Comparison of ENCODE assay signal across 8 mouse cellular contexts in genomic region chr7:80687721-80688555, GRCm38 (mm10). TPM values are rescaled to one million over a fixed set of nuclear protein-coding genes. Genes with fewer than 3 reads are reported as not detected.
A peak's percentile ranks its signal among the peaks of the same experiment; 100 is the strongest.
DNase-seq lines count a peak whose midpoint lies in the region; ATAC-seq and TF ChIP-seq lines count a peak whose summit lies in the region.

No protein-coding gene starts in this region.

- peak overlapping the region; percentile 48 for H3K27ac ChIP-seq in CH12.LX (ENCODE audit: insufficient read depth, low read depth)
- H3K27ac ChIP-seq in forebrain, embryonic 15.5 days (replicated peaks): peak overlapping the region; percentile 96
- H3K27ac ChIP-seq in liver, embryonic 15.5 days (replicated peaks): peak overlapping the region; percentile 88
- H3K27ac ChIP-seq in neural tube, embryonic 11.5 days (ENCODE audit: low read depth, low read length): peak overlapping the region; percentile 95
- peak overlapping the region; percentile 90 for H3K27ac ChIP-seq in stomach, embryonic 15.5 days

- H3K4me1 ChIP-seq in CH12.LX (ENCODE audit: control insufficient read depth in 1 of 2, insufficient read depth in 2 of 2): peaks cover 0 to 14% of the 10 kb centered on the region in 2 experiments; a peak in 2 of 4 replicates
- H3K4me1 ChIP-seq in forebrain, embryonic 15.5 days: peaks cover 43% of the 10 kb centered on the region
- H3K4me1 ChIP-seq in liver, embryonic 15.5 days (replicated peaks): peaks cover 39% of the 10 kb centered on the region
- H3K4me1 ChIP-seq in neural tube, embryonic 11.5 days (ENCODE audit: control insufficient read depth, insufficient read depth, low read length): no peaks in the 10 kb centered on the region
- H3K4me1 ChIP-seq in stomach, embryonic 15.5 days: peaks cover 9% of the 10 kb centered on the region

- no peaks in the 10 kb centered on the region for H3K27me3 ChIP-seq in CH12.LX (replicated peaks)
- no peaks in the 10 kb centered on the region for H3K27me3 ChIP-seq in forebrain, embryonic 15.5 days
- no peaks in the 10 kb centered on the region for H3K27me3 ChIP-seq in liver, embryonic 15.5 days
- no peaks in the 10 kb centered on the region for H3K27me3 ChIP-seq in neural tube, embryonic 11.5 days (ENCODE audit: control insufficient read depth, insufficient read depth, low read length)
- H3K27me3 ChIP-seq in stomach, embryonic 15.5 days (replicated peaks): no peaks in the 10 kb centered on the region

- no peak; the same call in none of the 2 replicates for TF ChIP-seq RAD21 in CH12.LX (IDR thresholded peaks at IDR 0.05; ENCODE audit: low read depth, low read length)

- ATAC-seq in forebrain, embryonic 15.5 days (replicated peaks): peak; percentile 51
- no peak for ATAC-seq in liver, embryonic 15.5 days (ENCODE audit: insufficient read depth)
- peak; percentile 72 for ATAC-seq in neural tube, embryonic 11.5 days (ENCODE audit: insufficient read depth, low FRiP score, low TSS enrichment)
- peak; percentile 27; the same call in 1 of the 2 replicates for ATAC-seq in stomach, embryonic 15.5 days (ENCODE audit: insufficient read depth, low FRiP score, low read depth)

- H3K9me3 ChIP-seq in CH12.LX (replicated peaks; ENCODE audit: low read length): peaks cover 2% of the 10 kb centered on the region
- no peaks in the 10 kb centered on the region for H3K9me3 ChIP-seq in forebrain, embryonic 15.5 days
- no peaks in the 10 kb centered on the region for H3K9me3 ChIP-seq in liver, embryonic 15.5 days (replicated peaks)
- H3K9me3 ChIP-seq in neural tube, embryonic 11.5 days (ENCODE audit: control insufficient read depth, low read length): no peaks in the 10 kb centered on the region
- no peaks in the 10 kb centered on the region for H3K9me3 ChIP-seq in stomach, embryonic 15.5 days

- no peaks in the 10 kb centered on the region for H3K79me2 ChIP-seq in CH12.LX (replicated peaks; ENCODE audit: control insufficient read depth, extremely low read depth, insufficient read depth, poor library complexity, severe bottlenecking)

- peak overlapping the region; percentile 69 for H3K4me2 ChIP-seq in CH12.LX (ENCODE audit: insufficient read depth, low read depth, poor library complexity, severe bottlenecking)
- peak overlapping the region; percentile 61 for H3K4me2 ChIP-seq in forebrain, embryonic 15.5 days (replicated peaks)
- H3K4me2 ChIP-seq in liver, embryonic 15.5 days: peak overlapping the region; percentile 99
- peak overlapping the region; percentile 72 for H3K4me2 ChIP-seq in neural tube, embryonic 11.5 days (ENCODE audit: low read depth)
- peak overlapping the region; percentile 84 for H3K4me2 ChIP-seq in stomach, embryonic 15.5 days

- no peak for TF ChIP-seq EP300 in CH12.LX (IDR thresholded peaks at IDR 0.05; ENCODE audit: low read length)

- intact Hi-C loops in heart, postnatal 14 days (cut with DNase I): loop anchor here (2.0 to 10.0 kb wide), 3 partner anchors 27 to 303 kb away; partner anchors contain the start of gene Fes

- TF ChIP-seq CTCF in CH12.LX (conservative IDR thresholded peaks at IDR 0.05 in 1 of 2, IDR thresholded peaks at IDR 0.05 in 1 of 2; ENCODE audit: low read depth in 2 of 2, low read length in 2 of 2): peak in 1 of 2 experiments; percentile 29; a peak in 1 of 4 replicates

- peak overlapping the region; percentile 89 for H3K9ac ChIP-seq in CH12.LX (ENCODE audit: insufficient read depth, low read depth)
- H3K9ac ChIP-seq in forebrain, embryonic 15.5 days (replicated peaks): peak overlapping the region; percentile 96
- peak overlapping the region; percentile 86 for H3K9ac ChIP-seq in liver, embryonic 15.5 days
- peak overlapping the region; percentile 94 for H3K9ac ChIP-seq in neural tube, embryonic 11.5 days (ENCODE audit: low read length)
- peak overlapping the region; percentile 88 for H3K9ac ChIP-seq in stomach, embryonic 15.5 days

- in situ Hi-C loops in CH12.LX (cut with MboI; ENCODE audit: low pct_ligation_motif_present, low pct_unique_long_range_greater_than_20kb, low sequenced_read_pairs): no loop called here

- DNase-seq in CH12.LX (ENCODE audit: extremely low read depth): peak; percentile 80
- DNase-seq in cerebellum, adult 11-12 months: peak; percentile 70
- peak; percentile 71 to 76 for DNase-seq in heart, postnatal 14 days
- DNase-seq in large intestine, adult 2 months (ENCODE audit: low read depth, low spot score): peak; percentile 19
- peak; percentile 77 for DNase-seq in neural tube, embryonic 11.5 days (ENCODE audit: low spot score)

- peak; percentile 4; the same call in 1 of the 2 replicates for TF ChIP-seq POLR2A in CH12.LX (IDR thresholded peaks at IDR 0.05; ENCODE audit: low read depth, low read length)

- H3K36me3 ChIP-seq in CH12.LX (replicated peaks in 1 of 2; ENCODE audit: control insufficient read depth in 1 of 2, insufficient read depth in 1 of 2, low read length in 1 of 2): peaks cover 0 to 5% of the 10 kb centered on the region in 2 experiments
- no peaks in the 10 kb centered on the region for H3K36me3 ChIP-seq in forebrain, embryonic 15.5 days
- no peaks in the 10 kb centered on the region for H3K36me3 ChIP-seq in liver, embryonic 15.5 days (replicated peaks)
- no peaks in the 10 kb centered on the region for H3K36me3 ChIP-seq in neural tube, embryonic 11.5 days (ENCODE audit: control insufficient read depth, insufficient read depth, low read length)
- no peaks in the 10 kb centered on the region for H3K36me3 ChIP-seq in stomach, embryonic 15.5 days

- dilution Hi-C loops in CH12.LX (cut with MboI; ENCODE audit: extremely low pct_ligation_motif_present, extremely low pct_unique_long_range_greater_than_20kb, low sequenced_read_pairs): no loop called here

- H3K4me3 ChIP-seq in CH12.LX (replicated peaks in 1 of 3; ENCODE audit: low read depth in 2 of 3, low read length in 2 of 3, poor library complexity in 1 of 3): peak overlapping the region; percentile 66 to 82 (median 76)
- peak overlapping the region; percentile 61 for H3K4me3 ChIP-seq in forebrain, embryonic 15.5 days
- peak overlapping the region; percentile 83 for H3K4me3 ChIP-seq in liver, embryonic 15.5 days (replicated peaks)
- H3K4me3 ChIP-seq in neural tube, embryonic 11.5 days (ENCODE audit: low read depth, low read length): peak overlapping the region; percentile 84
- H3K4me3 ChIP-seq in stomach, embryonic 15.5 days (replicated peaks): peak overlapping the region; percentile 91

- under 1% methylated on average over 69 of the region's 69 CpGs for WGBS in forebrain, embryonic 15.5 days
- 2% methylated on average over 64 of the region's 69 CpGs for WGBS in large intestine, adult 2 months
- 2% methylated on average over 69 of the region's 69 CpGs for WGBS in liver, embryonic 15.5 days (ENCODE audit: insufficient replicate concordance)
- 2% methylated on average over 59 of the region's 69 CpGs for WGBS in neural tube, embryonic 11.5 days
- 1% methylated on average over 66 of the region's 69 CpGs for WGBS in stomach, embryonic 15.5 days

TF ChIP-seq in CH12.LX, 34 proteins besides CTCF, POLR2A, EP300 and RAD21:
- TF ChIP-seq UBTF (IDR thresholded peaks at IDR 0.05; ENCODE audit: low read depth, low read length): peak; percentile 84
- 0 out of 2 replicates have a peak, but pooled peaks have one; percentile 29 for TF ChIP-seq MYC (IDR thresholded peaks at IDR 0.05; ENCODE audit: low read depth, low read length)
- TF ChIP-seq SMC3 (IDR thresholded peaks at IDR 0.05; ENCODE audit: low read depth, low read length): 0 out of 2 replicates have a peak, but pooled peaks have one; percentile 1
- no peak for TF ChIP-seq CHD1 (IDR thresholded peaks at IDR 0.05; ENCODE audit: low read depth, low read length)
- no peak for TF ChIP-seq IRF4 (IDR thresholded peaks at IDR 0.05; ENCODE audit: low read depth, low read length)
- TF ChIP-seq SIN3A (IDR thresholded peaks at IDR 0.05; ENCODE audit: low read length): 0 out of 2 replicates have a peak, but pooled peaks have one; percentile 30
- no peak for TF ChIP-seq MAFK (IDR thresholded peaks at IDR 0.05; ENCODE audit: insufficient replicate concordance, low read length)
- 0 out of 2 replicates have a peak, but pooled peaks have one; percentile 33 for TF ChIP-seq TBP (conservative IDR thresholded peaks at IDR 0.05; ENCODE audit: low read depth, low read length)
- peak; percentile 36; the same call in 1 of the 2 replicates for TF ChIP-seq TCF12 (IDR thresholded peaks at IDR 0.05; ENCODE audit: low read depth, low read length)
- no peak for TF ChIP-seq POLR2AphosphoS2 (IDR thresholded peaks at IDR 0.05; ENCODE audit: low read depth, low read length)
- no peak for TF ChIP-seq MAZ (IDR thresholded peaks at IDR 0.05; ENCODE audit: low read depth, low read length)
- no peak for TF ChIP-seq JUND (conservative IDR thresholded peaks at IDR 0.05; ENCODE audit: low read depth, low read length)

RNA-seq across cellular contexts. Expression of gene Crtc3, which starts 0.7 kb away (rescaled TPM):
- total RNA-seq in CH12.LX (2012; rRNA removed) (3.9 and 4.4 TPM in 2 replicates), CH12.LX (2014; rRNA removed) (1.2 and 1.3 TPM in 2 replicates)
- 5.8 and 9.1 TPM in 2 replicates for polyA plus RNA-seq in CH12.LX (2012; ENCODE audit: insufficient read length, low read depth)
- polyA plus RNA-seq in forebrain, embryonic 15.5 days (2015; fragmentation: Nextera tagmentation; extraction: Ambion mirVana): 17.0 and 20.9 TPM in 2 replicates
- total RNA-seq in heart, postnatal 14 days (2021): 10 to 100 TPM; 16.2 to 20.1 TPM
- 7.2 and 9.3 TPM in 2 replicates for polyA plus RNA-seq in large intestine, adult 2 months (2012; rRNA removed)
- polyA plus RNA-seq in liver, embryonic 15.5 days (2015; fragmentation: Nextera tagmentation; extraction: Ambion mirVana): 4.2 TPM in 2 replicates
- 11.8 and 11.9 TPM in 2 replicates for polyA plus RNA-seq in neural tube, embryonic 11.5 days (2014; fragmentation: Nextera tagmentation; extraction: Ambion mirVana)
- polyA plus RNA-seq in stomach, embryonic 15.5 days (2015; fragmentation: Nextera tagmentation; extraction: Ambion mirVana): 22.6 TPM in 2 replicates

Comparison
In these comparisons a context has a peak if more than half of its experiments do, and no peak if none do; other contexts are left out.
1. DNase-seq: peak in every context shown above with its lines; median percentile 80 in CH12.LX; 77 in neural tube, embryonic 11.5 days; 74 in heart, postnatal 14 days; 70 in cerebellum, adult 11-12 months; 19 in large intestine, adult 2 months.